Mouse (Mus musculus) embryo, embryonic 11.5 days (tissue): ENCODE results near the gene Tead4.
A peak's percentile ranks its signal among the peaks of the same experiment; 100 is the strongest.

ENCODE experiments used
- DNase-seq: peaks from one replicate; pipeline ENCODE4 v3.0.0-alpha.2; 2012; ENCODE audit warnings: low read depth, low spot score

The Tead4 gene

DNA sequence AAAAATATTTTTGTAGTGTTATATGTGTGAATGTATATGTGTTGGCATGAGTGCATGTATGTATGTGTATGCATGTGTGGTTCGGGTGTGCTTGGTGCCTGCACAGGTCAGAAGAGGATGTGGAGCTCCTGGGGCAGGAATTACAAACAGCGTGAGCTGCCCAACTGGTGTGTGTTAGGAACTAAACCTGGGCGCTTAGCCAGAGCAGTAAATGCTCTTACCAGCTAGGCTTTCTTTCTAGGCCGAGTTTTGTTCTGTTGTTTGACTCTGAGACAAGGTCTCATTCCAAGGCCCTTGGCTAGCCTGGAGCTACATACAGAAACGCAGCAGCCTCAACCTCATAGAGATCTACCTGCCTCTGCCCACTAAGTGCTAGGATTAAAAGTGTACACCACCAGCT is 9.3 kb downstream of the Tead4 start:
- DNase-seq: no peak

GRCm38 (mm10) chr6:128288681-128289080 is 11.9 kb downstream of the Tead4 start:
- no peak for DNase-seq

- peak; percentile 48 for DNase-seq
Observed at GRCm38 (mm10) chr6:128285792-128286430, 14.7 kb downstream of the Tead4 start.

GRCm38 (mm10) chr6:128282126-128282525 is 18.5 kb downstream of the Tead4 start:
- no peak for DNase-seq

DNA sequence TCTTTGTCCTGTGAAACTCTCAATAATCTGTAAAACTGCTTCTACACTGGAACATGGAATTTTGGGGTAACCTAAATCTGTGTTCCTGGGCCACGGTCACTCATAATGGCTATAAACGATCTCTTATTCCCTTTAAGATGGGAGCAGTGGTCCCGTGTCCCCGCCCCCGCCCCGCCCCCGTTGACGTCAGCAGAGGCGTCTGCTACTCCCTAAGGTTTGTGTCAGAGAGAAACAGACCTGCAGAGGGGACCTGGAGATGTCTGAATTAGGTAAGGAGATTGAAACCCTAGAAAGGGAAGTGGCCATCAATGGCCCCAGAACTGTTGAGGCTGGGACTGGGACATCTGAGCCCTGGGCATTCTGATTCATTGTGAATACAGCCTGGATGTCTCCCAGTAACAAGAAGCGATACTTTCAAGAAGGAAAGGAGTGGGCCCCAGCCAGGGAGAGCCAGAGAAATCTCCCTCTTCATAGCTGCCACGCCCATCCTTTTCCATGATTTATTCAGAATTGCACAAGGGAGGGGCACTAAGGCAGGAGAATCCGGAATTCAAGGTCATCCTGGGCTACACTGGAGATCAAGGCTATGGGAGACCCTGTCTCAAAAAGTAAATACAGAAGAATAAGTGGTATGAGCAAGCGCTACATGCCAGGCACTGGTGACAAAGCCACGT is 20.0 kb downstream of the Tead4 start:
- no peak for DNase-seq

DNA sequence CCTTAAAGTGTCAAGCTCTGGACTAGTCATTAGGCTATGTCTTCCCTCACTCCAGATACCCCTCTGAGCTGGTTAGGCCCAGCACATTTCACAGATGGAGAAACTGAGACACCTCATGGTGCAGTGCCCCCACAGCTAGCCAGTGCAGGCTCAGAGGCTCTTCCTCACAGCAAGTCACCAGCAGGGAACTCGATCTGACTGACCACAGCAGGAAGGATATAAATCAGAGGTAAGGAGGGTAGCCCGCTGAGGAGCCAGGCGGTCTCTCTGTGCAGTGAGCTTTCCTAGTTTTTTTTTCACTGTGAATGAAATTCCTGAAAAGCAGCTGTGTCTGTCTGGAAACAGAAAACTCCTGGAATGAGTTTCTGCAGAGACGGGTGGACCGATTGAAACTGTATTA is 21.0 kb downstream of the Tead4 start:
- no peak for DNase-seq

- no peak for DNase-seq
Observed at GRCm38 (mm10) chr6:128279099-128279498, 21.5 kb downstream of the Tead4 start.

DNA sequence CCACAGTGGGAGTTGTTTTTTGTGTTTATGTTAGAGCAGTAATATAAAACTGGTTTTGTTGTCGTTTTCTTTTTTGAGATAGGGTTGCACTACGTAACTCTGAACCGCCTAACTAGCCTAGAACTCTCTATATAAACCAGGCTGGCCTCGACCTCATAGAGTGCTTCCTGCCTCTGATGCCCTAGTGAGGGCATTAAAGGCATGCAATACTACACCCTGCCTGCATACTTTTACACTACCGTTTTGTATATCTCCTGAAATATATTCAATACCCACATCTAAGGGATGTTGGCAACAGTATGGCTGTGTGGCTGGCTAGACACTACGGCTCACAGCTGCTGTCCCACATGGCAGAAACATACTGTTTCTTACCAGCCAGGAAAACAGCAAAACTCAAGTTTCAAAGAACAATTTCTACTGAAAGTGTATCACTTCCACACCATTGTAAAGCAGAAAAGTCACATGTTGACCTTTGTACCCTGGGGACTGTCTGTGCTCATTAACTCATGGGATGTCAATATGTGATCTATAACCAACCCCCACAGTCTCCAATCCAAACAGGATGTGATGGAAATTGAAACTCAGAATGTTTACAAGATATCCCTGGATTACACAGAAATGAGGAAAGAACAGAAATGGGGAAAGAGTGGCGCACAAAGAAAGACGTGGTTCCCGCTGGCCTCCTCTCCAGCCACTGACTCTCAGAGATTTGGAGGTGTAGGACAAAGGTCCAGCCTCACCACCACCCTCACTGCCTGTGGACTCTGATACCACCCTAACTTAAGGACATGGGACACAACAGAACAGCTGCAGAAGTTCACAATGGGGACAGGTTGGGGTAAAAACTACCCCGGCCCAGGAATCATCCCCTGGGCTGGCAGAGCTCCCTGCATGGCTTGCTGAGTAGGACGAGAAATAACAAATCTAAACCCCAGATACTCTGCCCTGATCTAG is 23.2 kb downstream of the Tead4 start:
- DNase-seq: no peak

GRCm38 (mm10) chr6:128276349-128276748 is 24.3 kb downstream of the Tead4 start:
- no peak for DNase-seq

- DNase-seq: no peak
Observed at GRCm38 (mm10) chr6:128275506-128276064, 25.0 kb downstream of the Tead4 start.

DNA sequence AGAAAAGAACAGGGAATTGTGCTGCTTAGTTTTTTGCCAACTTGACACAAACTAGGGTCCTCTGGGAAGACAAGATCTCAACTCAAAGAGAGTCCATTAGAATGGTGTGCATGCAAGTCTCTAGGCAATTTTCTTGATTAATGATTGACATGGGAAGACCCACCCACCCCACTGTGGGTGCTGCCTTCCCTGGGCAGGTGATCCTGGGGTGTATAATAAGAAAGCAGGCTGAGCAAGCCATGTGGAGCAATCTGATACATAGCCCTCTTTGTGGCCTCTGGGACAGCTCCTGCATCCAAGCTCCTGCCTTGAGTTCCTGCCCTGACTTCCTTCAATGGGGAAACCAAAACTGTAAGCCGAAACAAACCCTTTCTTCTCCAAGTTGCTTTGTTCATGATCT is 27.1 kb downstream of the Tead4 start:
- DNase-seq: no peak

GRCm38 (mm10) chr6:128272754-128273153 is 27.9 kb downstream of the Tead4 start:
- DNase-seq: no peak

DNA sequence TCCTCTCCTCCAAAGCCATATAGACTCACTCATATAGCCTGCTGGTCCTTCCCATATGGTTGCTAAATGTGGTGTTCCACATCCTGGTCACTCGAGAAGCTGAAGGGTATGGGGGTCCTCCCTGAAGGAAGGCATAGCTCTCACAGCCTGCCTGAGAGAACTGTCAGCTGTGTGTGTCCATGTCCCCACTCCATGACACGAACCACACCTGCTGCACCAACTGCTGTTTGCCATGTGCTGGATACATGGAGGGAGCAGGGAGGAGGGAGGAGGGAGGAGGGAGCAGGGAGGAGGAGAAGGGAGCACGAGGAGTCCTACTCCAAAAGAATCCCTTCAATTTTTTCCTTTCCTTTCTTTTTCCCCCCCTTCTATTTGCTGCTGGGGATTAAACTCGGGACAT is 30.8 kb downstream of the Tead4 start:
- no peak for DNase-seq

DNA sequence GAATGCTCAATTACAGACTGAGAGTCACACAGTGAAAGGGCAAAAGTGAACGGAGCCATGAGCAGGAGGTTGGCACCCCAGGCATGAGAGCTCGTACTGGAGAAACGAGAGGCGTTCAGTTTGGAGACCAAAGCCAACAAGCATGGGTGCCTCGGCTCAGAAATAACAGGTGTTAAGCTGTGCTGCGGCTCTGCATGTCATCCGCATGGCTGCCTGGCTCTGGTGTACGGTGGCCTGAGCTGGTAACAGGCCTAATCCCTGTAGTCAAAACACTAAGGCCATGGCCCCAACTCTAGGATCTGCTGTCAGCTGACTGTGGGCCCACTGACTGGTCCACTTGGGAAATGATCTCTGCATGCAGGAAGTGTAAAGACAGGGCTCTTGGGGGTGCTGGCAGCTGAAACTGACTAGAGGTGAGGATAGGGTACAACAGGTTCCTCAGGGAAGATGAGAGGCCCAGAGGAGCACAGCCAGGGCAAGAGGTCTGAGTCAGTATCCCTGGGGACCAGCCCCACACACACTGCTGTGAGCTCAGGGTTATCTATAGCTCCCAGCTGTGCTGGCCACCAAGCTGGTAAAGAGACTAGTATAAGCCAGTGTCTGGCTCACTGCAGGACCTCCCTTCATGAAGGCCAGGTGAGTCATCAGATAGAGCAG is 35.6 kb downstream of the Tead4 start:
- DNase-seq: no peak

- no peak for DNase-seq
Observed at GRCm38 (mm10) chr6:128261486-128261885, 39.1 kb downstream of the Tead4 start.

DNA sequence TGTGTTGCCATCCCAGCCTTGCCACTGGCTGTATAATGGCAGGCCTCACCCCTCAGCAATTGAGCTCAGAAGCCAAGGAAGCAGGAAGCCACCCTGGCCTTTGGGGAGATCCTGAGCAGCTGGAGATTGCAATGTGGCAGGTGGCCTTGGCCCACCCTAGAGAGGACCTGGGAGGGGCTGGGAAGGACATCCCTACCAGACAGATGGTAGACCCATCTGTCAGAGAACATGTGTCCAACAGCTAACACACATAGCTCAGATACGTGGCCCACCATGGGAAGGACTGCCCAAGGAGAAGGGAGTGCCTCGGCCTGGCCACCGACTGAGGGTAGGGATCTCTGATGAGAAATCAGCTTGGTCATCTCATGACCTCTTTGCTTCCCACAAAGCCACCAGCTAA is 41.4 kb downstream of the Tead4 start:
- no peak for DNase-seq

DNA sequence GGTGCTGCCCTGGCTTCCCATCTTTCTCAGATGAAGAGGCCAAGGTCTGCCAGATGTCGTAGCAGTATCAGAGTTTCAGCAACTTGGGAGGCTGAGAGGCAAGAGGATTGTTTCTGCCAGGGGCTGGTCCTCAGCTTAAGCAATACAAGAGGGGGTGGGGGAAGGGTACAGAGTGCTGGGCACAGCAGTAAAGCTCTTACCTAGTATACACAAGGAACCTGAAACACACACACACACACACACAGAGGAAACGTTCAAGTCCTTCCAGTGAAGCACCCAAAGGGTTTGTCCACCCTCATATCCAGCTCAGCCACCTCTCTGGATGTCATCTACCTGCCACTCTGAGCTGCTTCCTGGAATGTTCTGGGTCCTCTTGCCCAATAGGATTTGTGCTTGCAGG is 44.7 kb downstream of the Tead4 start:
- no peak for DNase-seq

DNA sequence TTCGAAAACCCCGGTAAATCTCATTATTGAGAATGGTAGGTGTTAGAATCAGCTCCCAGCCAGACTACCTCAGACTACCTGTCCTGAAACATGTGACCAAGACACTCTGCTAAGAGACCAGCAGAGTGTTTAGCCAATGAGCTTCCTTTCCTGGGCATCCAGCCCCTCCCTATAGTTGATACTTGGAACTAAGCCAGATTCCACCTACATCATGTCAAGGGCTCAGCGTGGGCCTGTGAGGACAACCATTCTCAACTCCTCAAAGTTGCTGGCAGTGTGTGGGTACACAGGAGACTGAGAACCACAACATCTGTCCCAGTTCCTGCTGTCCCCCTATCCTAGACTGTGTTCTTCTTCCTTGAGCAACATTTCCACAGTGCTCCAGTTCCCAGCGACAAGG is 45.3 kb downstream of the Tead4 start:
- DNase-seq: no peak

DNA sequence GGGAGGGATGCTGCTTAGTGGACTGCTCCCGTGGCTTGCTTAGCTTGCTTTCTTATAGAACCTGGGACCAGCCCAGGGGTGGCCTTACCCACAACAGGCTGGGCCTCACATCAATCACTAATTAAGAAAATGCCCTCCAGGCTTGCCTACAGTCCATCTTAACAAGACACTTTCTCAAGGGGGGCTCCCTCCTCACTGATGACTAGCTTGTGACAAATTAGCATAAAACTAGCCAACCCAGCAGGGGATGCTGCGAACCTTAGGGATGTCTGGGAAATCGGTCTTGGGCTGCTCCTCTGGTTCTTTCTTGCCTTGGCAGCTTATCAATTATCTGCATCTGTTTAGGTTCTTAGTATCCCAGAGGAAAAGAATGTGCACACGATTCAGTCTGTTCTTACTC is 46.1 kb downstream of the Tead4 start:
- DNase-seq: no peak

DNA sequence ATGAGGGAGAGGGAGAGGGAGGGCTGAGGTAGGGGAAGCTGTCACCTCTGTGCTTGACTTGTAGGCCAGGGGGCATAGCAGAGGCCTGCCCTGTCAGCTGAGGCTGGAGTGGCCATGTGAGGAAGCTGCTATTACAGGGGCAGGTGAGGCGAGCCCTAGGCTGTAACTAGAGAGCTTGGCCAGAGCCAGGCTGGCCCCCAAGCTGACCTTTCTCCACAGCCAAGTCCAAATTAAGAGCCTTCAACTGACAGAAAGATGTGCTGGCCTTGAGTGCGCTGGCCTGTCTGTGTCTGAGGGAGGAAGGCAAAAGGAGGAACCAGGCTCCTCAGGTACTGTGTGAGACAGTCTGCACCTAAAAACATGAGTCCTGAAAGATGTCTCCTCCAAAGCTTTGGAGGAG is 47.5 kb downstream of the Tead4 start:
- DNase-seq: no peak

DNA sequence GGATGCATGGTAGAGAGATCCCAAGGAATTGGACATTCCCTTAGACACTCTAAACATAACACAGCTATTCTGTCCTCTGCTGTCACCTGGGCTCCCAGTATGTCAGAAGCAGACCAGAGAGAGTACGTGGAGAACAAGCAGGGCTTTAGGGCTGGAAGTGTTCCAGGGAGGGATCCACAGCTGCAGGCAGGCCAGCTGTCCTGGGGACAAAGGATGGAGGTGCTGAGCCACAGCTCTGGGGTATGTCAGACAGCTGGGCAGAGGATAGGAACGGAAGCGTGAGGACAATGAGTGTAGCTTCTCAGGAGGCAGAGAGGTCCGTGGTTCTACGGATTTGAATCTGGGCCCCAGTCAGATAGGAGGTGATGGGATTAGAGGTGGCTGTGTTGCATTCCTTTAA is 50.0 kb downstream of the Tead4 start:
- DNase-seq: no peak
